Mouse (Mus musculus): Measurements from ENCODE around the gene AC109138.7. TPM values are rescaled to one million over a fixed set of nuclear protein-coding genes. Genes with fewer than 3 reads are reported as not detected.

The AC109138.7 gene
- total RNA-seq, 2 experiments from 2014 or later: not detected

Small RNA genes within 50 kb of the gene (microRNA-seq; reads per million reads assigned to microRNA genes)
- gene Gm26115 (0 reads per million in 2 experiments), gene Mir6985 (0.35 to 0.47 reads per million in 2 experiments)

Other genes with a start within 250 kb of the AC109138.7 start
- under 1 TPM; 0.32 to 0.72 TPM for gene Aldh3b2, start 242.0 kb upstream of the AC109138.7 start, total RNA-seq (2021)
- gene Acy3, start 227.8 kb upstream of the AC109138.7 start, total RNA-seq (2021): 10 to 100 TPM; 12.8 to 13.4 TPM
- gene Tbx10, start 221.6 kb upstream of the AC109138.7 start, total RNA-seq (2021): not detected
- gene Nudt8, start 213.8 kb upstream of the AC109138.7 start, total RNA-seq (2021): 10 to 100 TPM; 61.2 to 71.2 TPM
- 1 to 10 TPM; 1.4 to 1.6 TPM for gene Gm49405, start 213.7 kb upstream of the AC109138.7 start, total RNA-seq (2021)
- 100 to 1,000 TPM; 102 to 103 TPM for gene Doc2g, start 211.0 kb upstream of the AC109138.7 start, total RNA-seq (2021)
- gene Ndufv1, start 201.6 kb upstream of the AC109138.7 start, total RNA-seq (2021): 100 to 1,000 TPM; 960 to 987 TPM
- 100 to 1,000 TPM; 270 to 278 TPM for gene Gstp1, start 176.4 kb upstream of the AC109138.7 start, total RNA-seq (2021)
- gene Gstp2, start 168.3 kb upstream of the AC109138.7 start, total RNA-seq (2021): 10 to 100 TPM; 87.3 to 90.7 TPM
- gene Gstp3, start 154.8 kb upstream of the AC109138.7 start, total RNA-seq (2021): not detected
- not detected for gene Cabp2, start 132.8 kb upstream of the AC109138.7 start, total RNA-seq (2021)
- gene Cdk2ap2, start 117.2 kb upstream of the AC109138.7 start, total RNA-seq (2021): 10 to 100 TPM; 21.9 to 26.3 TPM
- 10 to 100 TPM; 30.8 to 32.8 TPM for gene Pitpnm1, start 114.4 kb upstream of the AC109138.7 start, total RNA-seq (2021)
- 10 to 100 TPM; 47.7 to 62.6 TPM for gene Aip, start 88.5 kb upstream of the AC109138.7 start, total RNA-seq (2021)
- gene Gpr152, start 74.6 kb upstream of the AC109138.7 start, total RNA-seq (2021): not detected
- gene Cabp4, start 70.3 kb upstream of the AC109138.7 start, total RNA-seq (2021): not detected
- gene Coro1b, start 65.7 kb upstream of the AC109138.7 start, total RNA-seq (2021): 10 to 100 TPM; 87.2 to 90.7 TPM
- 1 to 10 TPM; 1.6 to 2.2 TPM for gene Ptprcap, start 60.8 kb upstream of the AC109138.7 start, total RNA-seq (2021)
- 10 to 100 TPM; 22.4 to 24.3 TPM for gene Rps6kb2, start 51.0 kb upstream of the AC109138.7 start, total RNA-seq (2021)
- gene Carns1, start 38.9 kb upstream of the AC109138.7 start, total RNA-seq (2021): 10 to 100 TPM; 40.2 to 53.6 TPM
- gene Tbc1d10c, start 23.1 kb upstream of the AC109138.7 start, total RNA-seq (2021): 1 to 10 TPM; 2.6 to 2.9 TPM
- gene Ppp1ca, start 22.3 kb upstream of the AC109138.7 start, total RNA-seq (2021): 100 to 1,000 TPM; 420 to 454 TPM
- 1 to 10 TPM; 6.0 to 8.6 TPM for gene Rad9a, start 12.7 kb upstream of the AC109138.7 start, total RNA-seq (2021)
- gene Clcf1, start 119 bp upstream of the AC109138.7 start, total RNA-seq (2021): 1 to 10 TPM; 1.6 to 2.5 TPM
- 10 to 100 TPM; 10.7 to 13.5 TPM for gene Pold4, start 17.5 kb downstream of the AC109138.7 start, total RNA-seq (2021)
- 10 to 100 TPM in 1 of 2 experiments, 1 to 10 TPM in 1; 10.0 to 12.0 TPM for gene Ssh3, start 54.8 kb downstream of the AC109138.7 start, total RNA-seq (2021)
- 1 to 10 TPM in 1 of 2 experiments, under 1 TPM in 1; 0.98 to 1.5 TPM for gene Ankrd13d, start 68.8 kb downstream of the AC109138.7 start, total RNA-seq (2021)
- 10 to 100 TPM; 51.4 to 57.2 TPM for gene Grk2, start 91.9 kb downstream of the AC109138.7 start, total RNA-seq (2021)
- gene Kdm2a, start 183.9 kb downstream of the AC109138.7 start, total RNA-seq (2021): 10 to 100 TPM; 50.4 to 54.4 TPM
- gene Rhod, start 225.1 kb downstream of the AC109138.7 start, total RNA-seq (2021): 10 to 100 TPM in 1 of 2 experiments, 1 to 10 TPM in 1; 8.5 to 10.6 TPM